Mouse (Mus musculus): ENCODE measurements at regions not wholly inside any gene's neighbourhood (a gene's known extent, or its start where the extent isn't known, plus 50 kb on each side); places are given as distances from the start of the nearest gene placed in this dataset.

- Histone ChIP-seq H3K9me3 (no peaks in the 10 kb centered on the region), H3K36me3 (no peaks in the 10 kb centered on the region), H3K4me1 (peaks cover 13% of the 10 kb centered on the region), H3K27me3 (0 out of 2 replicates have a peak, but pooled peaks cover 3% of the 10 kb centered on the region), H3K4me2 (no peak overlapping the region), H3K4me3 (no peak overlapping the region), H3K27ac (no peak overlapping the region), H3K9ac (no peak overlapping the region)
- 96% methylated on average over 1 of the region's 1 CpGs for WGBS
- ATAC-seq (ENCODE audit: insufficient number of reproducible peaks, low FRiP score, low TSS enrichment, low read depth) = no peak
These were observed 136.9 kb downstream of the Uaca start for GRCm38 (mm10) chr9:60931290-60931689.

DNA sequence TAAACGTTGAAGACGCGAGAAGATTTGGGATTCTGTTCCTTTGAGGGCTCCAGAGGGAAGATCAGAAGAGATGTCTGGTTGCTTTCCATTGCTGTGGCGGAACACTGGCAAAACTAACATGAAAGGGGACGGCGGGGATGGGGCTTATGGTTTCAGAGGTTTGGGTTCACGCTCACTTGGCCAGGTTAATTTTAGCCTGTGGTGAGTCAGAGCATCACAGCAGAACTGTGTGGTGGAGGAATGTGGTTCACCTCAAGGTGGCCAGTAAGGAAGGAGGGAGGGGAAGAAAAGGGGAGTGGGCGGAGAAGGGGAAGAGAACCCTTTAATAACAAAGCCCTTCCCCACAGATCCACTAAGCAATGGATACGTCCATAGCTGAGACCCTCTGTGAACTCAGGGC lies 142.6 kb downstream of the Uaca start:
- Histone ChIP-seq H3K4me1 (peaks cover 17% of the 10 kb centered on the region), H3K27me3 (0 out of 2 replicates have a peak, but pooled peaks cover 3% of the 10 kb centered on the region), H3K4me3 (no peak overlapping the region), H3K9ac (no peak overlapping the region), H3K36me3 (no peaks in the 10 kb centered on the region), H3K27ac (no peak overlapping the region), H3K9me3 (no peaks in the 10 kb centered on the region), H3K4me2 (no peak overlapping the region)
- WGBS = 85% methylated on average over 9 of the region's 9 CpGs
- ATAC-seq (ENCODE audit: insufficient number of reproducible peaks, low FRiP score, low TSS enrichment, low read depth) = no peak

- H3K9ac ChIP-seq = no peak overlapping the region
- peaks cover 3% of the 10 kb centered on the region; the same call in 1 of the 2 replicates for H3K27me3 ChIP-seq
- H3K36me3 ChIP-seq = no peaks in the 10 kb centered on the region
- H3K27ac ChIP-seq = peak overlapping the region; percentile 79
- 20% methylated on average over 18 of the region's 18 CpGs for WGBS
- ATAC-seq (ENCODE audit: insufficient number of reproducible peaks, low FRiP score, low TSS enrichment, low read depth) = peak; percentile 90
- no peak overlapping the region for H3K4me3 ChIP-seq
- peak overlapping the region; percentile 27; the same call in 1 of the 2 replicates for H3K4me2 ChIP-seq
- peaks cover 19% of the 10 kb centered on the region for H3K4me1 ChIP-seq
- H3K9me3 ChIP-seq = no peaks in the 10 kb centered on the region
These were observed 145.8 kb downstream of the Uaca start for GRCm38 (mm10) chr9:60939858-60940804.

DNA sequence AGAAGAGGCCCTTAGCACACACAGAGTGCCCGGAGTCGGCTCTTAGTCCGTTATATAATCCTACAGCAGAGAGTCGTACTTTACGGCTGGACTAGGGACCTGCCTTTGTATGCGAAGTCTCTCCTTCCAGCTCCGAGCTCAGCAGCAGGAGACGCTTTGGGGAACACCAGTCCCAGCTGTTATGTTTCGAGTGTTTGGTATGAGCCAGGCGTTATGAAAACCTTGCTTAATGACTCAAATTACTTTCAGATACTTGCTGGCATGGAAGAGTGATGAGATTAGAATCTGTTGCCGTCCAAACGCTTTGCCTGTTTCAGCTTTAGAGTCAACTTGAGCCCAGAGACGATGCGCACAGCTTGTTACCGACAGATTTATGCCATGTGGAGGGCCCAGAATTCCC lies 153.0 kb downstream of the Uaca start:
- ATAC-seq (ENCODE audit: insufficient number of reproducible peaks, low FRiP score, low TSS enrichment, low read depth) = no peak
- Histone ChIP-seq H3K4me3 (no peak overlapping the region), H3K36me3 (no peaks in the 10 kb centered on the region), H3K27me3 (peaks cover 22% of the 10 kb centered on the region), H3K27ac (peak overlapping the region; percentile 40; the same call in 1 of the 2 replicates), H3K9ac (no peak overlapping the region), H3K4me1 (peaks cover 50% of the 10 kb centered on the region), H3K4me2 (no peak overlapping the region), H3K9me3 (no peaks in the 10 kb centered on the region)
- WGBS = 31% methylated on average over 15 of the region's 15 CpGs

DNA sequence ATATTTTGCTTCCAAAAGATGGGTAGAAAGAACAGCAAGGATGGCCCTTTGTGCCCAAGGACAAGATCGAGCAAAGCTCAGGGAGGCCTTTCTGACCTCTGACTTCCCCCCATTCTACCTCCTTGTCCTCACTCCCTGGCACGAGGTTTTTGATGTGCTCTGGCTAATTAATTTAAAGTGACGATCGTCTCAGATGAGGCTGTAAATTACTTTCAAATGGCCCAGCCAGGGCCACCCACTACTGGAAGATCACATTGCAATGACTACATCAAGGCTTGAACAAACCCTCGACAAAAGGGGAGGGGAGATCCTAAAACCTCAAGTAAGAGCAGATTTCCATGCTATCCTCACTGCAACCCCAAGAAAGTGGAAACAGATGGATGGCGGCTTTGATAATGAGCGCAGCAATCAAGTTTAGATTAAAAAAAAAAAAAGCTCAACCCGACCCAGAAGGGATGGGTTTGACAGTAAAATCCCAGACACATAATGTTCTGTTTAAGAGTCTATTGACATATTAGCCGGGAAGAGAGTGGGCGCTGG lies 154.3 kb downstream of the Uaca start:
- Histone ChIP-seq H3K9ac (no peak overlapping the region), H3K4me2 (no peak overlapping the region), H3K4me3 (no peak overlapping the region), H3K4me1 (peaks cover 49% of the 10 kb centered on the region), H3K9me3 (no peaks in the 10 kb centered on the region), H3K36me3 (no peaks in the 10 kb centered on the region), H3K27ac (peak overlapping the region; percentile 40; the same call in 1 of the 2 replicates), H3K27me3 (peaks cover 22% of the 10 kb centered on the region)
- ATAC-seq (ENCODE audit: insufficient number of reproducible peaks, low FRiP score, low TSS enrichment, low read depth) = peak; percentile 21; the same call in 1 of the 2 replicates
- WGBS = 25% methylated on average over 10 of the region's 10 CpGs

GRCm38 (mm10) chr9:60950161-60950560 lies 155.8 kb downstream of the Uaca start:
- WGBS = 81% methylated on average over 5 of the region's 5 CpGs
- Histone ChIP-seq H3K27me3 (peaks cover 19% of the 10 kb centered on the region), H3K27ac (0 out of 2 replicates have a peak overlapping the region, but pooled peaks have one; percentile 65), H3K9ac (no peak overlapping the region), H3K36me3 (no peaks in the 10 kb centered on the region), H3K4me2 (no peak overlapping the region), H3K4me3 (no peak overlapping the region), H3K4me1 (peaks cover 49% of the 10 kb centered on the region), H3K9me3 (no peaks in the 10 kb centered on the region)
- ATAC-seq (ENCODE audit: insufficient number of reproducible peaks, low FRiP score, low TSS enrichment, low read depth) = no peak

DNA sequence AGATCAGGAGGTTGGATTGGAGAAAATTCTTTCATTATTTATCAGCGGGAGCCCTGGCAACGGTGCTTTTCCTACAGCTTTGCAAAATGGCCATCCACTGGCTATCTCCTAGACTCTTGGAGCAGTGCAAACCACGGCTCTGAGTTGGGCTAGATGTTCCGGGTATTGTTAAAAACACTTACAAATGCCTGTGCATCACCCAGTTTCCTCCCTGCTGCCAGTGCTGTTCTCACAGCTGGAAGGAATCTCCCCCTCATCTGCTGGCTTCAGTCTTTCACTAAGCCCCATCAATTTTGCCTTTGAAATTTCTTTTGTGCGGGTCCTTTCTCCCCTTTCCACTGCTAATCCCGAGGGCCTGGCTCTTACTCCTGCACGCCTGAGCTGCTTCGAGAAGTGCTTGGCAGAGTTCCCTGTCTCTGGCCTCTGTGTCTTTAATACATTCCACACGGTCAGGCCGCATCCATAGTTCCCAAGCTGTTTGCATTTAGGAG lies 156.8 kb downstream of the Uaca start:
- peaks cover 49% of the 10 kb centered on the region for H3K4me1 ChIP-seq
- 20% methylated on average over 10 of the region's 10 CpGs for WGBS
- no peak overlapping the region for H3K9ac ChIP-seq
- no peaks in the 10 kb centered on the region for H3K36me3 ChIP-seq
- ATAC-seq (ENCODE audit: insufficient number of reproducible peaks, low FRiP score, low TSS enrichment, low read depth) = no peak
- peak overlapping the region; percentile 3; the same call in 1 of the 2 replicates for H3K4me2 ChIP-seq
- H3K9me3 ChIP-seq = no peaks in the 10 kb centered on the region
- H3K27ac ChIP-seq = peak overlapping the region; percentile 65
- peaks cover 13% of the 10 kb centered on the region for H3K27me3 ChIP-seq
- no peak overlapping the region for H3K4me3 ChIP-seq

DNA sequence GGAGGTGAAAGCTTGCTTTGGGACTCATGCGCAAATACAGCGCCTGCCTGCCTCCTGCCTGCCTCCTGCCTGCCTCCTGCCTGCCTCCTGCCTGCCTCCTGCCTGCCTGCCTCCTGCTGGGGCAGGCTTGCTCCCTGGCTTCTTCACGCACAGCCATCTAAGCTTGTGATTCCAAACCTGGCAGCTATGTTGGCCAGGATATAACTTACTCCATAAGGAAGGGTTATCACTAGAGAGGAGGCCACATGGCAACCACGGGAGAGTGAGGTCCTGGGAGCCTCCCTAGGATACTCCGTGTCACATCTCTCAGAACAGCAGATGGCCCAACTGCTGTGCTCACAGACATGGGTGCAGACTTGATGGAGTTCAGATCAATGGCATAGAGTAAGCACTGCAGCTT lies 163.1 kb downstream of the Uaca start:
- Histone ChIP-seq H3K4me2 (no peak overlapping the region), H3K9ac (no peak overlapping the region), H3K27me3 (no peaks in the 10 kb centered on the region), H3K4me1 (peaks cover 9% of the 10 kb centered on the region; the same call in 1 of the 2 replicates), H3K4me3 (no peak overlapping the region), H3K27ac (no peak overlapping the region), H3K9me3 (no peaks in the 10 kb centered on the region), H3K36me3 (no peaks in the 10 kb centered on the region)
- WGBS = 63% methylated on average over 5 of the region's 5 CpGs
- no peak for ATAC-seq (ENCODE audit: insufficient number of reproducible peaks, low FRiP score, low TSS enrichment, low read depth)

DNA sequence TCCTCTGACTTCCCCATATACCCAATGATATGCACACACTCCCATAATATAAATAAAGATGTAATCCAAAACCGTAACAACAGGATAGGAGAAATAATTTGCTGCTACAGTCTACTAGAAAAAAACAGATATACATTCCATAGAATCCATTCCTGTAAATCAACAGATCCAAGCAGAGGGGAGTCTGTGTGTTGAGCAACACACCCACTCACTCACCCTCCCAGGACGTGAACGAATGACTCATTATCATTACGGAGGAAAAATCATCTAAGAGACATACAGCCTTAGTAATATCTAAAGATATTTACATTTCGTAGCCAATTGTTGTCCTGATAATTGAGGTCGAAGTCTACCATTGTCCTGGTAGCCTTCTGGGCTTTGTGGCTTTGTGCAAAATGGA lies 165.2 kb downstream of the Uaca start:
- no peak overlapping the region for H3K27ac ChIP-seq
- H3K4me2 ChIP-seq = no peak overlapping the region
- 78% methylated on average over 6 of the region's 6 CpGs for WGBS
- no peaks in the 10 kb centered on the region for H3K36me3 ChIP-seq
- no peak overlapping the region for H3K4me3 ChIP-seq
- peaks cover 13% of the 10 kb centered on the region; the same call in 1 of the 2 replicates for H3K4me1 ChIP-seq
- H3K9me3 ChIP-seq = no peaks in the 10 kb centered on the region
- no peak for ATAC-seq (ENCODE audit: insufficient number of reproducible peaks, low FRiP score, low TSS enrichment, low read depth)
- no peaks in the 10 kb centered on the region for H3K27me3 ChIP-seq
- H3K9ac ChIP-seq = no peak overlapping the region

- ATAC-seq (ENCODE audit: insufficient number of reproducible peaks, low FRiP score, low TSS enrichment, low read depth) = no peak
- 27% methylated on average over 4 of the region's 4 CpGs for WGBS
These were observed 167.7 kb downstream of the Uaca start for GRCm38 (mm10) chr9:60962086-60962485.

DNA sequence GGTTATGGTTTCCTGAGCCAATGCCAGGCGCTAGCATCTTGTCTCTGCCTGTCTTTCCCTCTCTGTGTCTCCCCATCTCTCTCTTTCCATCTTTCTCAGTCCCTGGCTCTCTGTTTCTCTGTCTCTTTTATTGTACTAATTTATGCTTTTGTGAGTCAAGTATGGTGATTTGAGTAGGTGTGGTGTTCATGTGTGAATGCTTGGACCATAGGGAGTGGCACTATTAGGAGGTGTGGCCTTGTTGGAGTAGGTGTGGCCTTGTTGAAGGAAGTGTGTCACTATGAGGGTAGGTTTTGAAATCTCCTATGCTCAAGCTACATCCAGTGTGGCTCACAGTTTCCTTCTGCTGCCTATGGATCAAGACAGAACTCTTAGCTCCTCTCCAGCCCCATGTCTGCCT lies 171.3 kb downstream of the Uaca start:
- Histone ChIP-seq H3K9ac (no peak overlapping the region), H3K27me3 (no peaks in the 10 kb centered on the region), H3K4me1 (peaks cover 13% of the 10 kb centered on the region; the same call in 1 of the 2 replicates), H3K4me2 (no peak overlapping the region), H3K36me3 (no peaks in the 10 kb centered on the region), H3K27ac (no peak overlapping the region), H3K4me3 (no peak overlapping the region), H3K9me3 (no peaks in the 10 kb centered on the region)
- no peak for ATAC-seq (ENCODE audit: insufficient number of reproducible peaks, low FRiP score, low TSS enrichment, low read depth)
- WGBS = 94% methylated on average over 1 of the region's 1 CpGs

More at GRCm38 (mm10) chr9:60962086-60962485, 167.7 kb downstream of the Uaca start:
- H3K9me3 ChIP-seq = no peaks in the 10 kb centered on the region
- H3K4me3 ChIP-seq = no peak overlapping the region
- no peaks in the 10 kb centered on the region for H3K36me3 ChIP-seq
- H3K27ac ChIP-seq = peak overlapping the region; percentile 17; the same call in 1 of the 2 replicates
- no peak overlapping the region for H3K4me2 ChIP-seq
- H3K4me1 ChIP-seq = peaks cover 13% of the 10 kb centered on the region; the same call in 1 of the 2 replicates
- no peak overlapping the region for H3K9ac ChIP-seq
- H3K27me3 ChIP-seq = no peaks in the 10 kb centered on the region
